In genomic region chr7:78305029-78305428, GRCm38 (mm10) we compare ENCODE assay signal across 21 mouse cellular contexts.
"Had no signal": no experiment of that assay in that cellular context is flagged by ENCODE, and none has a peak within 500 bp of the region (broad histone marks: within the 10 kb centered on the region; RNA-seq: fewer than 3 reads in every experiment).

No protein-coding gene starts in this region.

- ATAC-seq: liver, postnatal 0 days; lung, postnatal 0 days; midbrain, embryonic 15.5 days had no signal

- H3K4me3 ChIP-seq: layer of hippocampus, adult 2 months; limb, embryonic 12.5 days; limb, embryonic 15.5 days; midbrain, embryonic 12.5 days; midbrain, embryonic 15.5 days; neural tube, embryonic 12.5 days; neural tube, embryonic 15.5 days; stomach, embryonic 15.5 days had no signal

- H3K4me2 ChIP-seq: limb, embryonic 12.5 days; limb, embryonic 15.5 days; liver, embryonic 11.5 days; lung, embryonic 14.5 days; midbrain, embryonic 12.5 days; midbrain, embryonic 15.5 days; neural tube, embryonic 12.5 days; neural tube, embryonic 15.5 days; stomach, embryonic 15.5 days had no signal

- H3K9ac ChIP-seq: limb, embryonic 12.5 days; limb, embryonic 15.5 days; liver, embryonic 14.5 days; liver, postnatal 0 days; lung, embryonic 14.5 days; midbrain, embryonic 12.5 days; midbrain, embryonic 15.5 days; neural tube, embryonic 12.5 days; neural tube, embryonic 15.5 days; stomach, embryonic 15.5 days had no signal

- H3K27me3 ChIP-seq: limb, embryonic 12.5 days; limb, embryonic 15.5 days; midbrain, embryonic 12.5 days; midbrain, embryonic 15.5 days; neural tube, embryonic 12.5 days; neural tube, embryonic 15.5 days; stomach, embryonic 15.5 days had no signal

- H3K9me3 ChIP-seq: limb, embryonic 15.5 days; midbrain, embryonic 15.5 days; stomach, embryonic 15.5 days had no signal

- H3K4me1 ChIP-seq: limb, embryonic 12.5 days; limb, embryonic 15.5 days; midbrain, embryonic 12.5 days; midbrain, embryonic 15.5 days; neural tube, embryonic 12.5 days; neural tube, embryonic 15.5 days; stomach, embryonic 15.5 days had no signal

- DNase-seq: kidney, postnatal 25 days; layer of hippocampus, adult 9-11 months; left cerebral cortex, postnatal 4 days; liver, postnatal 0 days; lung, embryonic 14.5 days; right cerebral cortex, postnatal 14 days; right cerebral cortex, postnatal 4 days; thymus, postnatal 25 days had no signal

- H3K27ac ChIP-seq: kidney, postnatal 0 days; layer of hippocampus, adult 2 months; limb, embryonic 12.5 days; limb, embryonic 15.5 days; liver, embryonic 14.5 days; macrophage; midbrain, embryonic 12.5 days; midbrain, embryonic 15.5 days; neural tube, embryonic 12.5 days; neural tube, embryonic 15.5 days; stomach, embryonic 15.5 days had no signal

- H3K36me3 ChIP-seq: limb, embryonic 12.5 days; limb, embryonic 15.5 days; midbrain, embryonic 12.5 days; midbrain, embryonic 15.5 days; neural tube, embryonic 12.5 days; stomach, embryonic 15.5 days had no signal
